Mouse (Mus musculus) liver, adult 2 months (tissue): ENCODE data around the gene Rhod.

Experiments
- CTCF ChIP-seq: fragments of 200-500 bp; IDR thresholded peaks from 2 replicates; pipeline ENCODE4 v1.5.1; 2011; ENCODE audit warnings: low read depth, low read length, control low read depth
- POLR2A ChIP-seq: fragments of 200-500 bp; IDR thresholded peaks from 2 replicates; pipeline ENCODE4 v1.6.1; 2011; ENCODE audit warnings: low read length, control low read depth; ENCODE audit not compliant: insufficient read depth; ENCODE audit errors: extremely low read depth

DNA sequence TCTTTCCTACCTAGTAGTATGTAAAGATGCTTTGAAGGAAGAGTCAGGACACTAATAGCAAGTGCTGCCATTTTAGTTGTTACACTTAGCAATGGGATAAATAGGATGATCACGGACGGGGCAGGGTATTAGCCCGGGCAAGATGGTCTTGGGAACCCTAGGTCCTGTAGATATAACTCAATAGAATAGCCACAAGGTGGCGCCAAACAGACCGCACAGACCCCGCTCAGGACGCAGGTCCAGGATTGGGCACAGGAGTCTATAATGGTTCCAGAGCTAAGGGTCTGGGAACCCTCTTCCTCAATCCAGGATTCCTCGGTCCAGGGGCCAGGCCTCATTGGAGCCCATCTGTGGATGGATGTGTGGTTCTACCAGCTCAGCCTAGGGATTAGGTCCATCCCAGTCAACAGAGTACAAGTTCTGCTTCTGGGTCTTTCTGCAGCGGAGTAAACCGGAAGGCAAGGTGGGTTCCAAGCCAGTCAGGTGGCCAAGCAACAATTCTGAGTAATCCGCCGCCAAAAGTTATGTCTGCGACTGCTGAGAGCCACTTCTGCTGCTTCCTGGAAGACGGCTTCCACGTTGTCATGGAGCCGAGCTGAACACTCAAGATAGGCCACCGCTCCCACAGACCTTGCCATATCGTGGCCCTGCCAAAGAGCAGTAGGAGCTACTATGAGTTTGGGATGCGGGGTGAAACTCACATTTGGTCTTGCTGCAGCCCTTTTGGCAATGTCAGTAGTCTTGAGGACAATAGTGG lies 13.4 kb downstream of the Rhod start:
- peak; percentile 76 for TF ChIP-seq CTCF
- no peak for TF ChIP-seq POLR2A
